Mouse (Mus musculus): ENCODE measurements around the gene Prrt2.

GRCm38 (mm10) chr7:127023272-127023691, 2.3 kb upstream of the Prrt2 start:
- TF ChIP-seq GATA1 (IDR thresholded peaks at IDR 0.05; ENCODE audit: borderline replicate concordance, low read length) (no peak), FLI1 (IDR thresholded peaks at IDR 0.05; ENCODE audit: low read length) (no peak)

All from megakaryocyte, embryonic 14.5 days (primary cell).